Mouse (Mus musculus) adrenal gland, adult 8-10 months (tissue): ENCODE results near the gene Atp6v0a1. TPM values are rescaled to one million over a fixed set of nuclear protein-coding genes. Genes with fewer than 3 reads are reported as not detected.

Experiments used
- DNase-seq: peaks from one replicate; pipeline ENCODE4 v3.0.0; 2022
- total RNA-seq, 4 experiments: library from RNA; stranded (reverse); gene quantifications; 2 replicates each; pipeline ENCODE4 v1.2.4; 2022

Atp6v0a1 gene
- total RNA-seq, 4 experiments from 2014 or later = 155 to 222 (median 186) TPM

DNA sequence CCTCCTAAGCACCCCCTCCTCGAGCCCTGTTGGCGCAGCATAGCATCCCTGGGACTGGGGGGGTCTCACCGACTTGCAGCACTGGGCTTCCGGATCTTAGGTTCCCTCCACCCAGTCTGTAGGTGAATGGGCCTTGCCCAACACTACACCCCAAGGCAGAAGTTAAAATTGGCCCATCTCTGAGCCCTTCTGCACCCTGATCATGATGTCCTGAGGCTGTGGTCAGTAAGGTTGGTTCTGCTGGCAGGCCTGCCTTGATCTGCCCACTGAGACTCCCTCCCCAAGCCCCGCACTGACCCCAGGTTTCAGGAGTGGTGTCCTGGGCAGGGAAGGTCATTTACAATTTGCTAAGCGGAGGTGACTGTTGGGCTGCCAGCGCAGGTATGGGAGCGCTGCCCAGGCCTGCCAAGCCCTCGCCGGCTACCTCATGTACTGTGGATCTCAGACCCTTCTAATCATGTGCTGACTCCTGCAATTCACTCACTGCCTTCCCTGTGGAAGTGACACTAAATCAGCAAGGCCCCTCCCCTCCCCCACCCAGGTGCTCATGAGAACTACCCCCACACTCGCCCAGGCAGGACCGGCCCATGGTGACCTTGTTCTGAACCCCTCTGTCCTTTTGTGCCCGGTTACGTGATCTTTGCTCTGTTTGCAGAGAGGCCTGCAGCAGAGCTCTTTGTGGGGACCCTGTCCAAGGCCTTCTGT is 53.9 kb downstream of the Atp6v0a1 start:
- DNase-seq = peak; percentile 15

- DNase-seq = peak; percentile 58
These were observed 54.5 kb downstream of the Atp6v0a1 start for GRCm38 (mm10) chr11:101063676-101064327.

- peak; percentile 35 for DNase-seq
These were observed 55.2 kb downstream of the Atp6v0a1 start for GRCm38 (mm10) chr11:101064462-101064861.

- DNase-seq = peak; percentile 68
These were observed 55.8 kb downstream of the Atp6v0a1 start for GRCm38 (mm10) chr11:101065002-101065401.

DNA sequence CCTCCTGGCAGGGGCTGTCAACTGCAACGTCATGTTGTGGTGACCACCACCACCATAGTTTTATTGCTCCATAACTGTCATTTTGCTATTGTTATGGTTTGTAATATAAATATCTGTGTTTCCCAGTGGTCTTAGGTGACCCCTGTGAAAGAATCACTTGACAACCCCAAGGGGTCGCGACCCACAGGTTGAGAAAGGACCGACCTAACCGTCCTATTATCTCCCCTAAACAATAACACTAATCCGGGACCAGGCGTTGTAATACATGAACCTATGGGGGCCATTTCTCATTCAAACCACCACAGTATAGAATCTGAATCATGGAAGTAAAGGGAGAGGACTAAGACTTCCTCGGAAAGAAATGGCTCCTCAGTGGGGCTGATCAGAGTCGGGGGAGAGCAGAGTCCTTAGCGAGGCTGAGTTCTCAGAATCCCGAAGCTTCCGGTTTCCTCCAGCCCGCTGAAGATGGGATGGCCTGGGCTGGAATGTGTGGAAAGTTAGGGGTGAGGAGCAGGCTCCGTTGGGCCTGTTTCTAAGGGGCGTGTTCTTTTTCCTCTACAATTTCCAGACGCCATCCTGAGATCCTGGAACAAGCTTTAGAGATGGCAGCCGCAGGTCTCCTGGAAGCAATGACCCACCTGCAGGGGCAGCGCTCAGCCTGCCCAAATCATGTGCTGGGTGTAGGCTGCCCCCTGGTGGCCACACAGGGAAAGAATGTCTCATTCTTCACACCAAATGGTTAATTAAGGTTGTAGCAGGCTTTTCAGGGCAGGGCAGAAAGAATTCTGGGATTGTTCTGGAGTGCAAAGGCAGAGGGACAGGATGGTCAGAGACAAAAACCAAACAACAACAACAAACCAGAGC is 57.5 kb downstream of the Atp6v0a1 start:
- peak; percentile 71 for DNase-seq

DNA sequence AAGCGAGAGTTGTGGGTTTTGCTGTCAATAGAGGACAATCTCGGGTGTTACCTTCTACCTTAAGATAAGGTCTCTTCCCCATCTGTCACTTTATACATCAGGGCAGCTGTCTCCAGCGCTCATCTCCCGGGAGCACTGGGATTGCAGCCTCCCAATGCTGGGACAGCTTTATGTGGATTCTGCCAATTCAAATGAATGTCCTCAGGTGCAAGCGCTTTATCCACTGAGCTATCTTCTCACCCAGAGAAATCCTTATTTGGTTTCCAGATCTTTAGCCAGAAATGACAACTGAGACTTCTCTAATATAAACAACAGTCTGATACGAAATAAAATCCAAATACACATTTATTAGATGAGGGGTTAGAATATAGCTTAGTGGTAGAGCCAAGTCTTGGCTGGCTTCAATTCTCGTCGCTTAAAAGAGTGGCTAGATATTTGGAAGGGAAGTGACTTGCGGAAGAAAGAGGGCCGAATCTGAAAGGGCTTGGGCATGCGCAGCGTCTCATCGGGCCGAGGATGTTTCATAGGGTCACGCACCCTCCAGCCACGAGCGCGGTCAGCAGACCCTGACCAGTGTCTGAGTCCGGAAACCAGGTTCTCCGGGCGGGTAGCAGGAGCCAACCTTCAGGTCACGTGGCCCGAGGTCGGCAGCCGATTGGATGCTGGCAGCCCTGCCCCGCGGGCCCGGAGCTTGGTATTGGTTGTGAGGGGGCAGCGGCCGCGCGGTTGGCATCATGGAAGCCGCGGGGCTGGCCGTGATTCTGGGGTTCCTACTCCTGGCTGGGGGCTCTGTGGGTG is 60.3 kb downstream of the Atp6v0a1 start, which contains the start of gene Naglu:
Gene Naglu, plus strand, starts transcription at position 622 of the 798 bp plus-strand sequence.
- peak; percentile 96 for DNase-seq

GRCm38 (mm10) chr11:101070189-101070527 is 60.9 kb downstream of the Atp6v0a1 start:
- no peak for DNase-seq

DNA sequence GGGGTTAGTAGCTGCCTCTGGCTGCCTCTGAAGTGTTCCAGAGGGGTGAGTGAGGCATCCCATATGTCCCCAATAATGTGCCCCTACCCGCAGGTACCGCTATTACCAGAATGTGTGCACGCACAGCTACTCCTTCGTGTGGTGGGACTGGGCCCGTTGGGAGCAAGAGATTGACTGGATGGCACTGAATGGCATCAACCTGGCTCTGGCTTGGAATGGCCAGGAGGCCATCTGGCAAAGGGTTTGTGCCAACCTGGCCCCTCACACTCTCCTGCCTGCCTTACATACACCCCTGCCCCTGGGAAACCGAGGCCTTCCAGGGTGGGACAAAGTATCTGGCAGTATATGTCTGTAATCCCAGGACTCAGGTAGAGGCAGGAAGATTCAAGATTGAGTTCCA is 61.7 kb downstream of the Atp6v0a1 start:
- DNase-seq = no peak

- DNase-seq = peak; percentile 12
These were observed 62.7 kb downstream of the Atp6v0a1 start for GRCm38 (mm10) chr11:101071810-101072428.

DNA sequence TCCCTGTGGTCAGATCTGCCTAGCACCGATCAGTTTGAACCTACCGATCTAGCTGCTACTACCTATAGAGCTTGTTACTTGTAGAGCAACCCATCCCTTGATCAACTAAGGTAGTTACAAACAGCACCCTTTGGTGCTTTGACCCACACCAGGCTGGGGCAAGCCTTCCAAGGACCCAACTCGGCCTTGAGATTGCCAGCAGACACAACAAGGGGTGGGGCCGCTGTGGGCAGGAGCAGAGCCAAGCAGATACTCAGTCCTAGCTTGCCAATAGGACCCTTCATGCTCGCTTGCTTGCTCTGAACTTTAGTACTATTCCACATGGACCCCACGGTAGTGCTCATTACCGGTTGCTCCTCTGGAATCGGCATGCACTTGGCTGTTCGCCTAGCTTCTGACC is 68.9 kb downstream of the Atp6v0a1 start, which contains the start of gene Hsd17b1:
Gene Hsd17b1, plus strand, starts transcription at position 291 of the 400 bp plus-strand sequence.
- DNase-seq = peak; percentile 19

DNA sequence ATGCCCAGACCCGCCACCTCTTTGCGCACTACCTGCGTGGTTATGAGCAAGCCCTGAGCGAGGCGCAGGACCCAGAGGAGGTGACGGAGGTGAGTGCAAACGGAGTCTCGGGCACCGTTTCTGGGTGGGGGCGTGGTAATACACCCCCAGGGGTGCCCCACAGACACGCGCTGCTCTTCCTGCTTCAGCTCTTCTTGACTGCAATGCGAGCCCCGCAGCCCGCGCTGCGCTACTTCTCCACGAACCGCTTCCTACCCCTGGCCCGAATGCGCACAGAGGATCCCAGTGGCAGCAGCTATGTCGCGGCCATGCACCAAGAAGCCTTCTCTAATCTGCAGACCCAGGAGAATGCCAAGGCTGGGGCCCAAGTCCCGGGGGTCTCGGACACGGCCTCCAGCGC is 70.5 kb downstream of the Atp6v0a1 start:
- peak; percentile 20 for DNase-seq

- DNase-seq = no peak
These were observed 71.2 kb downstream of the Atp6v0a1 start for GRCm38 (mm10) chr11:101080421-101080820.

DNA sequence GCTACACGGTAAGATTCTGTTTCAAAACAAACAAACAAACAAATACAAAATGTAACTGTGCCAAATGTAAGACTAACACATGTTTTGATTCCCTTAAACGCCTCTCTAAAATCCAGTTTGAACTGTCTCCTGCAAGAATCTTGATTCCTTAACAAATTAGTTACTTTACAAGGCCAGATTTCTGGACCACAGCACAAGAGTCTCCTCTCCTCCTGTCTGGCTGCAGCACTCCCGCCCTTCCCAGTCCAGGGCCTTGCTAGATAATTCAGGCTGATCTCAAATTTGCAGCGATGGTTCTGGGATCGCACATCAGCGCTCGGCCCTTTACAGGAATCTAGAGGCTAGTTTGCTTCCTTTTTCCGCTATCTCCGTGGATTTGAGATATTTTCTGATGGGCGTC is 72.4 kb downstream of the Atp6v0a1 start:
- DNase-seq = no peak

DNA sequence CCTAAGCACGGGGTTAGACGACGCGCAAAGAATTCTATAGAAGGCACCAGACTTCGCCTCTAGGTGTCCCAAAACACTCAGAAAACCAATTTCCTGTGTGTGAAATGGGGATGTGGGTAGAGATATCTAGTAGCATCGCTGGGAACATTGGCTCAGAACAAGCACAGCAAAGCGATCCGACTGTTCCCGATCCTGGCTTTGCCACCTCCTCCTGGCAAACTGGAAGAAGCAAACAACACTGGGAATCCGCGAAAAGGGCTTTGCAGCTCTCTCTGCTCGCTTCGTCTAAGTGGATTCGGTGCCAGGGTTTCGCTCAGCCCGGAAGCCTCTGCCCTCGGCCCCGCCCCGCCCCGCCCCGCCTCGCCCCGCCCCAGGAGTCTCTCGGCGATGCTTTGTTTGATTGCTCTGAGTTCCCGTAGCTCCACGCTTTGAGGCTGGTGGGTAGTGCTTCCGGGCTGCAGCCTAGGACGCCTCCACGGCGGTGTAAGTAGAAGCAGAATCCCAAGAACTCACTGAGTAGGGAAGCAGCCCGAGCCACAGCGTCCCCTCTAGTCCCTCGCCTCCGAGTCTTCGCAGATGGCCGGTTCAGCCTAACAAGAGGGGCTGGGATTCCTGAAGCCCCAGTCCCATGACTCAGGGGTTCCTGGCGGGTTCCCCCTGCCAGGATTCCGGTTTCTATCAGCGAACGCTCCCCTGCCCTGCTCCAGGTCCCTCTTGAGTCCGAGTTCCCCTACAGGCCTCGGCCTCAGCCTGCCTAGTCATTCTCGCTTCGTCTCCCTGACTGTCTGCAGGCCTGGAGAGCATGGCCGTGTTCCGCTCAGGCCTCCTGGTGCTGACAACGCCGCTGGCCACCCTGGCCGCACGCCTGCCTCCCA is 73.2 kb downstream of the Atp6v0a1 start, which contains the start of gene Coasy:
Gene Coasy, plus strand, starts transcription at position 358 of the 875 bp plus-strand sequence.
- DNase-seq = peak; percentile 82

DNA sequence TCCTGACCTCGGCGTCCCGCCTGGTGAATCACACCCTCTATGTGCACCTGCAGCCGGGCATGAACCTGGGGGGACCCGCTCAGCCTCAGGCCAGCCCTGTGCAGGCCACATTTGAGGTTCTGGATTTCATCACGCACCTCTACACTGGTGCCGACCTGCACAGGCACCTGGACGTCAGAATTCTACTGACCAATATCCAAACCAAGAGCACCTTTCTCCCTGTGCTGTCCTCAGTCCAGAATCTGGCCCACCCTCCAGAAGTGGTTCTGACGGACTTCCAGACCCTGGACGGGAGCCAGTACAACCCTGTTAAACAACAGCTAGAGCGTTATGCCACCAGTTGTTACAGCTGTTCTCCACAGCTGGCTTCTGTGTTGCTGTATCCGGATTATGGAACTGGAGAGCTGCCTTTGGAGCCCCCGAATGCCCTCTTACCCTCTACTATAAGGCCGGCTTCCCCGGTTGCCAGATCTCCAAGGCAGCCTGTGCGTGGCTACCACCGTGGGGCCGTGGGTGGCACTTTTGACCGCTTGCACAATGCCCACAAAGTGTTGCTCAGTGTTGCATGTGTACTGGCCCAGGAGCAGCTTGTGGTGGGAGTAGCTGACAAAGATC is 73.9 kb downstream of the Atp6v0a1 start:
- peak; percentile 31 for DNase-seq

GRCm38 (mm10) chr11:101084246-101084645 is 75.0 kb downstream of the Atp6v0a1 start:
- no peak for DNase-seq

GRCm38 (mm10) chr11:101084811-101085210 is 75.6 kb downstream of the Atp6v0a1 start:
- DNase-seq = no peak

DNA sequence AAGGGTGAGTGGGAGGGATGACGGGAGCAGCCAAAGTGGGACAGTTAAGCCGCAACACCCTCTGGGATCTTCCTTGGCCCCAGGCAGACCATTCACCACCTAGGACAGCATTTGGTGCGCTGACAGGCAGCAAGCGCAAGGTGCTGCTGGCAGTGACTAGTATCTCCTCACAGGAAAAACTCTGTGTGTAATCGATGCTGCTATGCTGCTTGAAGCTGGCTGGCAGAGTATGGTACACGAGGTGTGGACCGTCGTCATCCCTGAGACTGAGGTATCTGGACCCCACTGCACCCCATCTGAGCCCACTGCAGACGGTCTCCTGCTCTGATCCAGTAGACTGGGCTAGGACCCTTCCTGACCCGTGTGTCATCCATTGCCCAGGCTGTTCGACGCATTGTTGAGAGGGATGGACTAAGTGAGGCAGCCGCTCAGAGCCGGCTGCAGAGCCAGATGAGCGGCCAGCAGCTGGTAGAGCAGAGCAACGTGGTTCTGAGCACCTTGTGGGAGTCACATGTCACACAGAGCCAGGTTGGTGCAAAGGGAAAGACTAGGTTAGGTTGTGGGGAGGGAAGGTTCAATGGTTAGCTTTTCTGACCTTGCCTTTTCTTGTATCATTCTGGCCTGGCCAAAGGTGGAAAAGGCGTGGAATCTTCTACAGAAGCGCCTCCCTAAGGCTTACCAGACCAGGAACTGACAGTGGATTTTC is 76.5 kb downstream of the Atp6v0a1 start:
- no peak for DNase-seq

DNA sequence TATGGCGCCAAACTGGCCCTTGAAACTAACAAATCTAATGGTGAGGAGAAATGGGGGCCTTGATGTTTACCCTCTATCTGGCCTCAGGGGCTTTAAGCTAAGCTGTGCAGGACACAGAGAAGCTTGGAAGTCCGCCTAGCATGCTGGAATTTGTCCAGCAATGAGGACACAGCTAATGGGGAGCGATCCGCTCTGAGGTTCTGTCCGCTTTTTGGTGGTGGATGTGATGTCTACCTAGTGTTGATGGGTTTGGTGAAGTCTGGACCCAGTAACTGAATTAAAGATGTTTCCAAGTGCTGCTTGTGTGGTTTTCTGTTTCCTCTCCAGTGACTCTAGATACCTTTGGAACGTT is 77.0 kb downstream of the Atp6v0a1 start:
- DNase-seq = no peak
